Mouse (Mus musculus) left cerebral cortex, postnatal 36 days (tissue): ENCODE measurements around the gene Rps19. TPM values are rescaled to one million over a fixed set of nuclear protein-coding genes. Genes with fewer than 3 reads are reported as not detected.
"Not testable (repeated sequence)": the region's sequence is repeated elsewhere in the genome, so short reads cannot be mapped to it uniquely, and the experiment has no call there.

Experiments
- DNase-seq, 2 experiments: peaks; one replicate each; pipeline ENCODE4 v3.0.0; 2021 to 2022; ENCODE audit warnings: low spot score in 2 of 2, mixed read lengths in 1 of 2
- intact Hi-C: fragments of 180-260 bp; cut with DNase I; formaldehyde crosslinking; loops from one replicate; pipeline ENCODE4 v1.15.1; 2025
- total RNA-seq, 2 experiments: library from RNA; stranded (reverse); gene quantifications; 2 replicates each; pipeline ENCODE4 v1.2.3; 2021

Gene Rps19
- total RNA-seq, 2 experiments from 2014 or later = 456 to 499 TPM

DNA sequence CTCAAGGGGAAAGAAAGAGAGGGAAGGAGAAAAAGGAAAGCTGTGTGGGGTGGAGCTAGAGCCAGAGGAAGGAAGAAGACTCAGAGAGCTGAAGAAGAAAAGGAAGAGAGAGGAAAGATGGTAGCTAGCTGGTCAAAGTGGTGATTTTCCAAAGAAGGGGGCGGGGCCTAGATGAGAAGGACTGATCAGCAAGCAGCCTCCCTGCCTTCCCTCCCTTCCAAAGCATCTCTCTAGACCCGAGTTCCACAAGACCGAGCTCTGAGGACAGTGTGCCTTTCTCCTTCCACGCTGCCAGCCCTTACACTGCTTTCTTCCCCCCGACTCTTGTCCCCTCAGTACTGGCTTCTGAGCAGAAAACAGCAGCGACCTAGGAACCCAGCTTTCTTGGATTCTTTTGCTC, 20.0 kb upstream of the Rps19 start:
- intact Hi-C loops = no loop called here
- no peak for DNase-seq

DNA sequence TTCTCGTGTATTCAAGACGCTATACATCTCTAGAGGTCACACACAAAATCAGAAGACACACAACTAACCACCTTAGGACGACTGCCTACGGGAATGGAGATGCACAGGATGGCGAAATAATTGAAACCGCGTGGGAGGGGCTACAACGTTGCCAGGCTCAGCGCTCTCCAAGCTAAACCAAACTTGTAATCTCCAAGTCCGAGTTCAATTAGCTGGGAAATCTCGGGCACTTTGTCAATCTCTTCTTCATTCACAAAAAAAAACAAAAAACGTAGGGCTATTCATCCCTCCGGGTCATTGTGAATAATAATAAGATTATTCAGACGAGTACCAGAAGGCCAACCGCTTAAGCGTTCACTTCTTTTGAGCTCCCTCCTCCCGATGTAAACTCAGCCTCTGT, 15.1 kb upstream of the Rps19 start:
- no peak for DNase-seq
- intact Hi-C loops = no loop called here

DNA sequence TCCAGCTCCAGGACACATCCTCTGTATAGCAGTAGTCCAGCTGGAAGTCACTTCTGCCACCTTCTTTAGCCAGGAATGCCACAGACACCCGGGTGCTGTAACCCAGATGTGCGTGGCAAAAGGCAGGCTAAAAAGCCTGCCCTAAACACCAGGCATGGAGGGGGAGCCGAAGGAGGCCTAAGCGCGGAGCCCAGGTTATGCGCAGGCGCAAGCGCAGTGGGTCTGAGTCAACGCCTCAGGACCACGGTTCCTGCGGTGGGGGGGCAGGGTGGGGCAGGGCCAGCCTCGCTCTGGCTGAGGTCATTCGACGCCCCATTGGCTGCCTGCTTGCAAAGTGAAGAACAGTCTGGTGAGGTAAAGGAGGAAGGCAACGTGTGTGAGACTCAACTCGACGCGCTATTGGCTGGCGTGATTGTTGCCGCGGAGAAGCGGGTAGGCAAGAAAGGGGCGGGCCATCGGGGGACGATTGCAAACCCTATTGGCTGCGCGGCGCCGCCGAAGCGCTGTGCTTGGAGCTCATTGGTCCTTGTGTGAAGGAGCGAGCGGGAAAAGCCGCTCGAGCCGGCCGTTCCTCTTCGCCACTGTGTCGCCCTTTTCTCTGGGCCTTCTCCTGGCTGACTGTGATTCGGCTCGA, 14.5 kb upstream of the Rps19 start, which contains the start of the genes Lypd4 and Dmrtc2:
TSS of gene Lypd4 (minus strand) at position 410 of the 634 bp plus-strand sequence.
TSS of gene Dmrtc2 (plus strand) at position 526 of the 634 bp plus-strand sequence.
- intact Hi-C loops = no loop called here
- DNase-seq = no peak

DNA sequence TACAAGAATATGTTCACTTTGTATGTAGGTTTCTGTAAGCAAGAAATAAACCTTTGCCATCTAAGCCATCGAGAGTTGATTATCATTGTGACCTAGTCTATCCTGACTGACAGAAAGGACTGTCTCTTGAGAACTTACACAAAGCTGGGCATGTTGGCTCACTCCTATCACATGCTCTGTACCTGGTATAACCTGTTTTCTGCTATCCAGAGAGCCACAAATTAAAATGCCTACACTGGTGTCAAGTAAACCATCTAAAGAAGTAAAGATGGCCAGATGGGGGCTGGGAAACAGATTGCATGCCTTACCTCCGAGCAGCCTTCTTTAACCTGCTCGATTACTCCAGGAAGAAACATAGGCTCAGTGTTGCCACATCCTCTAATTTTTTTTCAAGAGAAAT, 6.6 kb upstream of the Rps19 start:
- DNase-seq = no peak
- intact Hi-C loops = loop anchor here (5.0 kb wide), 1 partner anchor 45 kb away; no protein-coding TSS in a partner anchor

DNA sequence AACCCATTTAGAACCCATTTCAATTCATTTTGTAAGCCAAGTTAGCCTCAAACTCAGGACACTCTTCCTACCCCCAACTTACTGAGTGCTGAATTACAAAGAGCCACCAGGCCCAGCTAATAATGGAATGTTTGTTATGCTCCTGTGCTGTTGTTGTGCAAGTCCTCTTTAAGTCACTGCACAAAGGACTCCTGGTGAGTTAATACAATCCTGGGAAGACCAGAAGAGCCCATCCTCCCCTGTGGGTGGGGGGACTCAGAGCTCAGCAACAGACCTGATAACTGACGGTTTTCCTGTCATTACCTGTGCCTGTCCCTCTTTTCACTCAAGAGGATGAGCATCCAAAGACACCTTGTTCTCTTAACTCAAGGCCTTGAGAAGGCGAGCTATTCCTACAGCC, 4.6 kb upstream of the Rps19 start:
- no peak for DNase-seq
- intact Hi-C loops = loop anchor here (5.0 to 10.0 kb wide), 3 partner anchors 47 to 435 kb away; partner anchors contain the start of genes Grik5, Megf8 and Zfp574

DNA sequence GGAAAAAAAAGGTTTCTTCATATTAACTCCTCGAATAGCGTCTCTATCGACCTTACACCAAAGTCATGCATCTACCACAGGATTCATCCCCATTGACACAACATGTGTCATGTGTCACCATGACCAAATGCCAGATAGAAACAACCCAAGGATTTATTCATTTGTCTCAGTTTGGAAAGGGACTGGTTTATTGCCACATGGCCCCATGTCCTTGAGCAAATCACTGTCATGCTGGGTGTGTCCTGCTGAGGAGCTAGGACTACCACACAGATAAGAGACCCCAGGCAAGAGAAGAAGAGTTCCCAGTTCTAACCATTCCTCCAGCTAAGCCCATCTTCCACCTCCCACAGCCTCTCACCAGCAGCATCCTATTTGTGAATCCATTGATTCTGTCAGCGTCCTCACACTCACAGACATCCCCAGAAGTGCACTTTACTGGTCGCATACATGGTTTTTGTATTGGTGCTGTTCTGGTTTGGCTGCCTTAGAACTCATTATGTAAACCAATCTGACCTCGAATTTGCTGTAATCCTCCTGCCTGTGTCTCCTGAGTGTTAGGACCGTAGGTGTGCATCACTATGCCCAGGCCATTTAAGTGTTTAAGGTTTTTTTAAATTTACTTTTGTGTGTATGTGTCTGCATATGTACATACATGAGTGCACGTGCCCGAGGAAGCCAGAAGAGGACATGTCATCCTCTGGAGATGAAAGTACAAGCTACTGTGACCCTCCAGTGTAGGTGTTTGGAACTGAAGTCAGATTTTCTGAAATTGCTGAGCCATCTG, 1.6 kb upstream of the Rps19 start:
- no peak for DNase-seq
- intact Hi-C loops = loop anchor here (10.0 kb wide), 2 partner anchors 192 to 432 kb away; partner anchors contain the start of genes Grik5, Megf8 and Zfp574

DNA sequence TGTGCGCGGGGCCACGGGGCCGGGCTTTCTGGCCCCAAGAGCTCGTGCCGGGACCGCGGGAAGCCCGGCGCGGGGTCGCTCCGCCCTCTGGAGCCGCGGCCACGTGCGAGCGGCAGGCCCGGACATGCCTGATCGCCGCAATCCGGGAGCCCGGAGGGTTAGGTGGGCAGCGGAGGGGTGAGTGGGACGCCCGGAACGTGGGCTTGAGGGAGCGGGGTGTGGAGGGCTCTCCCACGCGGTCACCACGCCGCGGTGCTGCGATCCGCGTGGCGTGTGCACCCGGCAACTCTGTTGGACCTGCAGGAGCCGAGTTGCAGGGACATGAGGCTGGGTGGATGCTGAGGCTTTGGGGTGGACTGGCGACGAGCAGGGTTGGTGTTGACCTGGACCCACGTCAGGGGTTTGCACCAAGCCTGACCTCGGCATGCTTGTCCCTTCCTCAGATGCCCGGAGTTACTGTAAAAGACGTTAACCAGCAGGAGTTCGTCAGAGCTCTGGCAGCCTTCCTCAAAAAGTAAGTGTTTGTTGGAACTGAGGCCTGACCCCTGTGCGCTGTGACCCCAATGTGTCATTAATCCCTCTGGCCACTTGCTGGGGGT, 621 bp downstream of the Rps19 start:
- intact Hi-C loops = loop anchor here (10.0 kb wide), 2 partner anchors 190 to 430 kb away; partner anchors contain the start of genes Grik5, Megf8 and Zfp574
- no peak for DNase-seq

DNA sequence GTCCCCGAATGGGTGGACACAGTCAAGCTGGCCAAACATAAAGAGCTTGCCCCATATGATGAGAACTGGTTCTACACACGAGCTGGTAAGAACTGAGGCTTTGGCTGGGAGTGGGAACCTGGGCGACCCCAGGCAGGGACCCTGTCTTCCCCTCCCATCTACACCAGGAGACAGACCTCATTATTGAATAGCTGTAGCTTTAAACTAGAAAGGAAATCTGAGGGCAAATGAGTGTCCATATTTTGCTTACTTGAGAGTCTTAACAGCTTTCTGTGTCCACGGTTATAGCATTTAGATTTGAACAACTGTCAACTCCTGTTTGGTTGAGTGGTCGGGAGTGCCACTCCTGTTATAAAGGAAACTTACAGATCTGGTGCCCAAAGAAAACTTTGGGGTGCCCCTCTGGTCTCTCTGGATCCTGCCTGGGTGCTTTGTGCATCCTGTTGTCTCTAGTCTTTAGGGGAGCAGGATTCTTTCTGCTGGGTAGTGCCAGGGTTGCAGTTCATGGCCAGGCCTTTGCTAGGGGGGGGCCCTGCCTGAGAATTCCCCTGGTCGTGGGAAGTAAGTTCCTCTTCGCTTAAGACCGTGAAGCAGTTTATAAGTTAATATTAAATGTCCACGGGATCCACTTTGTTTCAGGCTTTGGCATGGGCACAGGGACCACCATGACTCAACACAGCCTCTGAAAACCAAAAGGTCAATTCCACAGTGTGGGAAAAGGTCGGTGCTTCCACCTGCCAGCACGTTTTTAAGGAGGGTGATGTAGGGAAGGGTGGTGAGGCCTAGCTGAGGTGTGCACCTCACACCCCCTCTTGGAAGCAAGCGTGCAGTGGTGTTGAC, 1.5 kb downstream of the Rps19 start:
- no peak for DNase-seq
- intact Hi-C loops = loop anchor here (10.0 kb wide), 2 partner anchors 189 to 429 kb away; partner anchors contain the start of genes Grik5, Megf8 and Zfp574

DNA sequence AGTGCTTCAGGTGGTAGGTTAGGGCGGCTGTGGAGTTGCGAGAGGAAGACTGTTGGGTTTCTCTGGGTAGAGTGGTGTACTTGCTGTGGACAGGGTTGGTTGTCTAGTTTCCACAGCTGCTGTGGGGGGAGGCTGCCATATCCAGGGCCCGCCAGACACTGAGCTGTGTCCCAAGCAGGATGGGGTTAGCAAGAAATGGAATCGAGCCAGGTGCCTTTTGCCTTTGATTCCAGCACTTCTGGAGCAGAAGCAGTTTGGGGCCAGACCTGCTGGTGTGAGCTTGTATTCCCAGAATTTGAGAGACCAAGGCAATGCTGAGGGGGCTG, 2.1 kb downstream of the Rps19 start:
- intact Hi-C loops = loop anchor here (10.0 kb wide), 2 partner anchors 189 to 429 kb away; partner anchors contain the start of genes Grik5, Megf8 and Zfp574
- DNase-seq = no peak

DNA sequence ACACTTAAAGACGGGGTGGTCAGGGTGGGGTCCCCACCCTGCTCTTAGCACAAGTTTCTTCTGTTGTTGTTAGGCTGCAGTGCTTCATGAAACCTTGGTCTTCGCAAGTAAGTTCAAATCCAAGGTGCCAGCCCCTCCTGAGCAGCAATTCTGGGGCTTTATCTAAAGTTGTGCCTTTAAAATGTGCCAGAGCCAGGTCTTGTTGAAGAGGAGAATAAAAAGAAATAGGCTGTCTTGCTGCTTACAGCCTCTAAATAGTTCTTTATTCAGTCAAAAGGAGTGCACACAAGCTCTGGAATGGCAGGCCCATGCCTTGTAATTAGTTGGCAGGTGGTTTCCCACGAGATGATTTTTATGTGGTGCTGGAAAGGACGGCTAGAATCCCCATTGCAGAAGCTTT, 2.9 kb downstream of the Rps19 start:
- intact Hi-C loops = loop anchor here (10.0 kb wide), 2 partner anchors 188 to 428 kb away; partner anchors contain the start of genes Grik5, Megf8 and Zfp574
- no peak for DNase-seq

DNA sequence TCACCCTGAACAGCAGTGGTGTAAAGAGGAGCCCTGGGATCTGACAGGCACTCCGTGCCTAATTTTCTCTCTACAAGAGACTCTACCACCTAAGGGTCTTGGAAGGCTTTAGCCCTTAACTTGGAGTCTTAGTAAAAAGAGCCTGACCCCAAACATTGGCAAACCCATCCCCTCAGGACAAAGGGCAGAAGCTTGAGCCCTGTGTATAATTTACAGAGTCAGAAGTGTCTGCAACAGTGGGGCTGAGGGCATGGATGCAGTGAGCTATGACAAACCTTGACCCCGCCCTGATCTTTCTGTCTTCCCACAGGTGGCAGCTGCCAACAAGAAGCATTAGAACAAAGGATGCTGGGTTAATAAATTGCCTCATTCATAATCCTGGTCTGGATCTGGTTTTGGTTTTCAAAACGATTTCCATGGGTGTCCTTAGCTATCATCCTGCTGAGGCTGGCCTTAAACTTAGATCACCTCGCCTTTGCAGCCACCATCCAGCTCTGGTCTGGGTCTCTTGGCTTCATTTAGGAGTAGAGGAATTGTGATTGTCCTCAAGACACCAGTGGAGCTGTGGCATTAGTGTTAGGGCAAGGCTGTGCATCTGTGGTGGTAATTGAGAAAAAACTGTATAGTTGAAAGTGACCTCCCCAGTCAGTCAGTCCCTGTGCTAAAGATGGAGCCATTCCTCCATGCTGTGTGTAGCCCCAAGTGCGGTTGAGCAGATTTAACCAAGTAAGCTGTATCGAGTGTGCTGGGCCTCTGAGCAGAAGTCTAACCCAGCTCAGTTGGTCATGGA, 5.5 kb downstream of the Rps19 start:
- no peak for DNase-seq
- intact Hi-C loops = loop anchor here (2.0 to 10.0 kb wide), 3 partner anchors 75 to 425 kb away; partner anchors contain the start of genes Grik5, Megf8 and Zfp574

DNA sequence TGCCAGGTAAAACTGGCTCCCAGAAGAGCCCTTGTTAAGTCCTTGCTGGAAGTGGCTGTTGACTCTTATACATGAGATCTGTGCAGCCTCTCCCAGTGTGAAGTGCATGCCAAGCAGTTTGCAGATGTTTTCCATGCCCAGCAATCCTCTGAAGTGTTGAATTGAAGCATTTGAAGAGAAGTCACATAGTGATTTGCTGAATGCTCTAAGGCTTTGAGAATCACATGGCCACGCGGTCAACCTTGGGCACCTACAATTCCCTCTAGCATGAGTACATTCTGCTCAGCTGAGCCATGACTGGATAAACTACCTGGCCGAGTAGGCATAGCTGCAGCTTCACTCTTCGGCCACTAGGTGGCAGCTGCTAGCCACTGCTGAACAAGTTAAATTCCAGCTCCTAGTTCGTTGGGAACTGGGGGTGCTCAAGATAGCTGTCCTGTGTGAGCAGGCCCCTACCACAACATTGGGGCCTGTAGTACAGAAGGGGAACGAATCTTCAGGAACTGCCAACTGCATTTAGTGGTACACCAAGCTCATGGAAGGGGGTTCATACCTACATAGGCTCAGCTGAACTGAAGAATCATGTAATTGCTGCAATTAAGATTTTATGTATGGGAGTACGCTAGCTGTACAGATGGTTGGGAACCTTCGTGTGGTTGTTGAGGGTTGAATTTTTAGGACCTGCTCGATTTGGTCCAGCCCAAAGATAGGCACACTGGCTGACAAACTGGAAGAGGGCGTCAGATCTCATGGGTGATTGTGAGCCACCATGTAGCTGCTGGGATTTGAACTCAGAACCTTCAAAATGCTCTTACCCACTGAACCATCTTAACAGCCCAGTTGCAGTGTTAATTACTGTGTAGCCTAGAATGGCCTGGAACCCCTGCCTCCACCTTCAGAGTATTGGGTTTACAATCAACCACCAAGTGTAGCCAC, 6.4 kb downstream of the Rps19 start:
- DNase-seq = peak; percentile 53 to 73
- intact Hi-C loops = loop anchor here (2.0 kb wide), 1 partner anchor 74 kb away; no protein-coding TSS in a partner anchor

DNA sequence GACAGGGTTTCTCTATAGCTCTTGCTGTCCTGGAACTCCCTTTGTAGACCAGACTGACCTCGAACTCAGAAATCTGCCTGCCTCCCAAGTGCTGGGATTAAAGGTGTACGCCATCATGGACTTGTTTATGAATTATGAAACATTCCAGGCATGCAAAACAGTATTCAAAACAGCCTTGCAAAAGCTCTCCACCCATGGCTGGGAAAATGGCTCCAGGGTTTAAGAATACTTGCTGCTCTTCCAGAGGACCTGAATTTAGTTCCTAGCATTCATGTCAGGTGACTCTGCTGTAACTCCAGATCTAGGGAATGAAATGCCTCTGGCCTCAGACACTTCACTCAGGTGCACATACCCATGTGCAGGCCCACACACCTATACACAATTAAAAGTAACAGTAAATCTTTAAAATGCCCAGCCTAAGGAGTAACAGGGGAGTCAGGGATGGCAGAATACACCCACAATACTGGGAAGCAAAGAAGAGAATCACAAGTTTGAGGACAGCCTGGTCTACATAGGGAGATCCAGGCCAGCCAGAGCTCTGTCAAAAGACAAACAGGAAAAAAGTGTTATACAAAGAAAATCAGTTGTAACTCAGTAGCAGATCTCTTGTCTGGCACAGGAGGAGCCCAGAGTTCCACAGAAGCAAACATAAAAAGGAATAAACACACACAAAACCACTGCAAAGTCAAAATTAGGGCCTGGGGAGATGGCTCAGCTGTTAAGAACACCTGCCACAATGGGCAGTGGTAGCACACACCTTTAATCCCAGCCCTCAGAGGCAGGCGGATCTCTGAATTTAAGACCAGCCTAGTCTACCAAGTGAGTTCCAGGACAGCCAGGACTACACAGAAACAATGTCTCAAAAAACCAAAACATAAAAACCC, 7.3 kb downstream of the Rps19 start:
- no peak for DNase-seq
- intact Hi-C loops = loop anchor here (2.0 kb wide), 1 partner anchor 73 kb away; no protein-coding TSS in a partner anchor

DNA sequence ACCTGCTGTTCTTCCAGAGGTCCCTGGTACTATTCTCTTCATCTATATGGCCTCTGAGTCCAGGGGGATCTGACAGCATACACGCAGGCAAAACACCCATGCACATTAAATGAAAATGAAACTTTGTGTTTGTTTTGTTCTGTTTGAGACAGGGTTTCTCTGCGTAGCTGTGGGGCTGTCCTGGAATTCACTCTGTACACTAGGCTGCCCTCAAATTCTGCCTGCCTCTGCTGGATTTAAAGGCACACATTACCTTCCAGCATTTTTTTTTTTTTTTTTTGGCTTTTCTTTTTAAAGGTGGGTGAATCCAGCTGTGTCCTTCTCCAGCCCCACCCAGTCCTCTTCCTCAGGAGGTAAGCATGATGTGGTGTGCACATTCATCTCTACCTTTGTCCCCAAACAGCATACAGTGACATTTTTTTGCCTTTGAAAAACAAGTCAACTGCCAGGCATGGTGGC, 8.0 kb downstream of the Rps19 start:
- no peak for DNase-seq
- intact Hi-C loops = no loop called here

DNA sequence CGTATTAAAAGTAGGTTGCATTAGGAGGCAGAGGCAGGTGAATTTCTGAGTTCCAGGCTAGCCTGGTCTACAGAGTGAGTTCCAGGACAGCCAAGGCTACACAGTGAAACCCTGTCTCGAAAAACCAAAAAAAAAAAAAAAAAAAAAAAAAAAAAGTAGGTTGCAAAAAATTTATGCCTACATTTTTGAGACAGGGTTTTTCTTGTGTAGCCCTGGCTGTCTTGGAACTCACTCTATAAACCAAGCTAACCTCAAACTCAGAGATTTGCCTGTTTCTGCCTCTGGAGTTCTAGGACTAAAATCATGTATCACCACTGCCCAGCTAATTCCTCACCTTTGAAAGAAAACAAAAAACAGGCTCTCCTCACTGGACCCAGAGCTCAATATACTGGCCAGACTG, 11.6 kb downstream of the Rps19 start:
- intact Hi-C loops, DNase-seq: not testable (repeated sequence)

DNA sequence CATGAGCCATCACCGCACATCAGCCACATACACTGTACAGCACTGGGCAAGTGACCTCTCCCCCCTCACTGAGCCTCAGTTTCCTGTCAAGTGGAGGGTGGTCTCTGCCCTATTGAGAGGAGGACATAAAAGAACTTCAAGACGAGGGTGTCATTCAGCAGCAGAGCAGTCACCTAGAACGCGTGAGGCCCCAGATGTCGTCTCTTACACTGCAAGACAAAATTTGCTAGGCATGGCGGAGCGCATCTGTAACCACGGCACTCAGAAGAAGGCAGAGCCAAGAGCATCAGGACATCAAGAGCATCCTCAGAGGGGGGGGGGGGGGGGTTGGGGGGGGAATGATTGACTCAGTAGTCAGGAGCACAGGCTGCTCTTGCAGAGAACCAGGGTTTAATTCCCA, 12.1 kb downstream of the Rps19 start:
- intact Hi-C loops = no loop called here
- DNase-seq = no peak
